Mouse (Mus musculus) forebrain, embryonic 16.5 days (tissue): ENCODE results near the gene Olfr221. TPM values are rescaled to one million over a fixed set of nuclear protein-coding genes. Genes with fewer than 3 reads are reported as not detected.

Experiments used
- ATAC-seq: fragments of 200-750 bp; cut with Nextera tagmentation; 2 replicates; pipeline ENCODE4 v1.8.0; 2017; ENCODE audit warnings: mild to moderate bottlenecking, moderate library complexity
- H3K27ac ChIP-seq: fragments of 300-500 bp; sonication (generic); 2 replicates; pipeline ENCODE4 v1.5.1; 2014; ENCODE audit warnings: low read length, control low read depth
- H3K27me3 ChIP-seq: fragments of 300-500 bp; sonication (generic); replicated peaks from 2 replicates; pipeline ENCODE4 v1.6.1; 2014; ENCODE audit warnings: low read length; ENCODE audit not compliant: control insufficient read depth, insufficient read depth
- H3K36me3 ChIP-seq: fragments of 300-500 bp; sonication (generic); 2 replicates; pipeline ENCODE4 v1.6.1; 2014; ENCODE audit not compliant: control insufficient read depth, insufficient read depth
- H3K4me1 ChIP-seq: fragments of 300-500 bp; sonication (generic); replicated peaks from 2 replicates; pipeline ENCODE4 v1.6.1; 2014; ENCODE audit warnings: low read length; ENCODE audit not compliant: control insufficient read depth, insufficient read depth
- H3K4me2 ChIP-seq: fragments of 300-500 bp; sonication (generic); 2 replicates; pipeline ENCODE4 v1.6.1; 2014; ENCODE audit warnings: mild to moderate bottlenecking, low read length, control low read depth
- H3K4me3 ChIP-seq: fragments of 300-500 bp; sonication (generic); replicated peaks from 2 replicates; pipeline ENCODE4 v1.5.1; 2014; ENCODE audit warnings: mild to moderate bottlenecking, low read length, control low read depth
- H3K9ac ChIP-seq: fragments of 300-500 bp; sonication (generic); replicated peaks from 2 replicates; pipeline ENCODE4 v1.6.1; 2014; ENCODE audit warnings: low read depth, low read length, control low read depth
- H3K9me3 ChIP-seq: fragments of 300-500 bp; sonication (generic); 2 replicates; pipeline ENCODE4 v1.6.1; 2016; ENCODE audit warnings: low read length; ENCODE audit not compliant: control insufficient read depth
- WGBS: fragments of 180-500 bp; shearing (Covaris S2); extraction: QIAGEN DNeasy Blood & Tissue Kit; methylation state at CpG from one replicate; pipeline ENCODE4 v1.1.7; 2014; 5-methylcytosine and 5-hydroxymethylcytosine counted together
- polyA plus RNA-seq: library from polyadenylated mRNA; unstranded; fragments of >200 nt; fragmentation: Nextera tagmentation; extraction: Ambion mirVana; gene quantifications from 2 replicates; pipeline ENCODE4 v1.2.1, GENCODE M21; 2015

Gene Olfr221
- polyA plus RNA-seq, 1 experiment from 2014 or later = not detected

- Histone ChIP-seq H3K9me3 (no peaks in the 10 kb centered on the region), H3K27ac (0 out of 2 replicates have a peak overlapping the region, but pooled peaks have one; percentile 17), H3K9ac (peak overlapping the region; percentile 20; the same call in 1 of the 2 replicates), H3K27me3 (no peaks in the 10 kb centered on the region), H3K4me2 (peak overlapping the region; percentile 53), H3K36me3 (peaks cover 18% of the 10 kb centered on the region; the same call in 1 of the 2 replicates), H3K4me3 (peak overlapping the region; percentile 30), H3K4me1 (peaks cover 68% of the 10 kb centered on the region)
- 12% methylated on average over 26 of the region's 26 CpGs for WGBS
- no peak for ATAC-seq
Observed at GRCm38 (mm10) chr14:52009361-52009760, 32.9 kb downstream of the Olfr221 start.

DNA sequence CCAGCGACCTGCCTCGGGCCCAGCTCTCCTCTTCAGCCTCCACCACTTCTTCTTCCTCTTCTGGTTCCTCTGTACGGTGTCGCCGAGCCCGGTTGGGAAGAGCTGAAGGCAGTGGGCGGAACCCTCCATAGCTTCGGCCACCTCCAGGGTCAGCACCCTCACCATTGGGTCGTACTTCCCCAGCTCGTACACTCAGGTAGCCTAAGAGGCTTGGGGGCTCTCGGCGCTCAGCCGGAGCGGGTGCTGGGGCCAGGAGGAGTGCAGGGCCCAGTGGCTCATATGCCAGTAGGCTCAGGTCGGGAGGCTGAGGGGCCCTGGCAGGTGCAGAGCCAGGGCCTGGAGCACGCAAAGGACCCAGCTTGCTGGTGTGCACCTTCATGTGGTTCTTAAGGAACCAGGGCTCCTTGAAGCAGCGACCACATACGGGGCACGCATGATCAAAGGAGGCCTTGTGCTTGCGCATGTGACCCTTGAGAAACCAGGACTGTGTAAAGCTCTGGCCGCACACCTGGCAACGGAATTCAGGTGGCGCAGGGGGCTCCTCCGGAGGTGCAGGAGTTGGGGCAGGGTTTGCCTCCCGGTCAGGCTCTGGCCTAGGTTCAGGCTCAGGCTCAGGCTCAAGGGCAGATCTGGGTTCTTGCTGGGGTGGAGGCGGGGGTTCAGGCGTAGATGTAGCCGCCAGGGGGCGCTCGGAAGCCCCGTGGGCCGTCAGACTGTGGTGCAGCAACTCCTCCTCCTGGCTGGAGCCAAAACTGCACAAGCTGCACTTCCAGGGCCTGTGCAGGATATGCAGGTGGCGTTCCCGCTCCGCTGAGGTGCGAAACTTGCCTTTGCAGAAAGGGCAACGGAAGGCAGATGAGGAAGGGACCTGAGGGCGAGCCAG, 33.7 kb downstream of the Olfr221 start:
- Histone ChIP-seq H3K36me3 (peaks cover 18% of the 10 kb centered on the region; the same call in 1 of the 2 replicates), H3K27ac (0 out of 2 replicates have a peak overlapping the region, but pooled peaks have one; percentile 17), H3K4me3 (peak overlapping the region; percentile 30), H3K9me3 (no peaks in the 10 kb centered on the region), H3K9ac (peak overlapping the region; percentile 33; the same call in 1 of the 2 replicates), H3K4me2 (peak overlapping the region; percentile 53), H3K4me1 (peaks cover 75% of the 10 kb centered on the region), H3K27me3 (no peaks in the 10 kb centered on the region)
- ATAC-seq = peak; percentile 32
- WGBS = 49% methylated on average over 38 of the region's 38 CpGs

DNA sequence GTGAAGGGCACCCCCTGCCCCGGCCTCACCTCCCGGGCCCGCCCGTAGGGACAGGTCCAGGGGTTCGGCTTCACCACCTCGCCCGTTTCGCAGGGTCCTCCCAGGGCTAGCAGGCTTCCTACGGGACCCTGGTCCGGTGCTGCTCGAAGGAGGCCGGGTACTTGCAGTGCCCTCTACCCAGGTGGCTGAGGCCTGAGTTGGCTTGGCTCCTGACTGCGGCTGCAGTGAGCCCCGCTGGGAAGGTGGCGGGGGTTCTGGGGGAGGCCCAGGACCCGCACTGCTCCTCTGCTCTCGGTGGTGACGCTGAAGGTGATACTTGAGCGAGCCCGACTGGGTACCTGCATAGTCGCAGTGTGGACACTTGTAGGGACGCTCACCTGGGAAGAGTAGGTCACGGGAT, 35.5 kb downstream of the Olfr221 start:
- Histone ChIP-seq H3K36me3 (peaks cover 27% of the 10 kb centered on the region; the same call in 1 of the 2 replicates), H3K27ac (no peak overlapping the region), H3K4me2 (no peak overlapping the region), H3K4me3 (no peak overlapping the region), H3K9me3 (no peaks in the 10 kb centered on the region), H3K9ac (no peak overlapping the region), H3K27me3 (no peaks in the 10 kb centered on the region), H3K4me1 (peaks cover 63% of the 10 kb centered on the region)
- no peak for ATAC-seq
- 92% methylated on average over 23 of the region's 23 CpGs for WGBS

- peaks cover 58% of the 10 kb centered on the region for H3K4me1 ChIP-seq
- H3K36me3 ChIP-seq = peaks cover 27% of the 10 kb centered on the region; the same call in 1 of the 2 replicates
Observed at GRCm38 (mm10) chr14:52006241-52006640, 36.0 kb downstream of the Olfr221 start.

GRCm38 (mm10) chr14:52005616-52006015, 36.6 kb downstream of the Olfr221 start:
- Histone ChIP-seq H3K27me3 (no peaks in the 10 kb centered on the region), H3K9ac (no peak overlapping the region), H3K9me3 (no peaks in the 10 kb centered on the region), H3K4me2 (no peak overlapping the region), H3K36me3 (peaks cover 27% of the 10 kb centered on the region; the same call in 1 of the 2 replicates), H3K4me3 (no peak overlapping the region), H3K4me1 (peaks cover 52% of the 10 kb centered on the region), H3K27ac (peak overlapping the region; percentile 16; the same call in 1 of the 2 replicates)
- no peak for ATAC-seq
- 65% methylated on average over 6 of the region's 6 CpGs for WGBS

More at GRCm38 (mm10) chr14:52006241-52006640, 36.0 kb downstream of the Olfr221 start:
- no peak for ATAC-seq
- no peak overlapping the region for H3K9ac ChIP-seq
- H3K9me3 ChIP-seq = no peaks in the 10 kb centered on the region
- no peaks in the 10 kb centered on the region for H3K27me3 ChIP-seq
- no peak overlapping the region for H3K27ac ChIP-seq
- no peak overlapping the region for H3K4me2 ChIP-seq
- WGBS = 66% methylated on average over 8 of the region's 8 CpGs
- H3K4me3 ChIP-seq = no peak overlapping the region

DNA sequence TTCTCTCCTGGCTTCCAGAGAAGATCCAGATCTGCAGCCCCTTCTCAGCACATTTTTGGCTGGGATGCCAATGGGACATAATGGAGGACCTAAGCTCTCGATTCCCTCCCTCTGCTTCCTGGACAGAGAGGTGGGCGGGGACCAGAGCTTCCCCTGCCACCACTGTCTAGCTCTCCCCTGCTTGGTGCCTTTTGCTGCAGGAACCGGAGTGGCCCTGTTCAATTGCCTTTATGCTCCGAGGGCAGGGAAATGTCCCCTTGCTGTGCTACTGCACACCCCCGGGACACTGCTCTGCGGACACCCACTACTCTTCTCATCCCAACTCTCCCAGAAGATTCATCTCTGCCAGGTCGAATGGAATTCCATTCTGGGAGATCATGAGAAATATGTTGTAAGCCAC, 37.1 kb downstream of the Olfr221 start:
- Histone ChIP-seq H3K27ac (peak overlapping the region; percentile 85), H3K4me2 (no peak overlapping the region), H3K4me1 (peaks cover 48% of the 10 kb centered on the region), H3K9ac (no peak overlapping the region), H3K27me3 (no peaks in the 10 kb centered on the region), H3K36me3 (peaks cover 27% of the 10 kb centered on the region; the same call in 1 of the 2 replicates), H3K9me3 (no peaks in the 10 kb centered on the region), H3K4me3 (no peak overlapping the region)
- no peak for ATAC-seq
- 59% methylated on average over 7 of the region's 7 CpGs for WGBS

DNA sequence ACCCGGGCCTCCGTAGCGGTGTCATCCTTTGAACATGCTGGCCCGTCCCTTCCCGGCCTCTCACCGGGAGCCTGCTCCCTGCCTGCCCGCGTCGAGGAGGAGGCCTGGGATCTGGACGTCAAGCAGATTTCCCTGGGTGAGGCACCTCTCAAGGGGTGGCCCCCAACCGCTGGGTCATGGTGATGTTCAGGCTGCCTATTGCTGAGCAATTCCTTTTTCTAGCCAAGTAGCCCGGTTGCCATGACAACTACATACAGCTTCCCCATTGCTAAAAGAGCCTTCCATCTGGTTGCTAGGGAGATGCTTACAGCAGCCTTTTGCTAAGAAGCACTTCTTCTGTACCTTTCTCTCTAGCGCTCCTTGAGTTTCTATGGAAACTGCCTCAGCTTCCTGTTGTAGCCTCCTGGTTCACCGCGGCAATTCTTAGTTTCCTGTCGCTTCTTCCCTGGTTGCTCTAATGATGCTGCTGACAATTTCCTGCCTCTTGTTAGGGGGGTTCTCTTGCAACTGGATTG, 38.2 kb downstream of the Olfr221 start:
- H3K9me3 ChIP-seq = no peaks in the 10 kb centered on the region
- ATAC-seq = peak; percentile 89
- H3K27ac ChIP-seq = peak overlapping the region; percentile 85
- peak overlapping the region; percentile 47 for H3K9ac ChIP-seq
- peaks cover 26% of the 10 kb centered on the region; the same call in 1 of the 2 replicates for H3K36me3 ChIP-seq
- H3K4me1 ChIP-seq = peaks cover 37% of the 10 kb centered on the region
- H3K4me2 ChIP-seq = peak overlapping the region; percentile 57
- WGBS = 5% methylated on average over 16 of the region's 16 CpGs
- peak overlapping the region; percentile 32 for H3K4me3 ChIP-seq
- H3K27me3 ChIP-seq = no peaks in the 10 kb centered on the region

GRCm38 (mm10) chr14:51997483-51997882, 44.8 kb downstream of the Olfr221 start:
- Histone ChIP-seq H3K9ac (no peak overlapping the region), H3K4me1 (0 out of 2 replicates have a peak, but pooled peaks cover 2% of the 10 kb centered on the region), H3K36me3 (peaks cover 26% of the 10 kb centered on the region), H3K9me3 (no peaks in the 10 kb centered on the region), H3K4me3 (no peak overlapping the region), H3K4me2 (no peak overlapping the region), H3K27me3 (no peaks in the 10 kb centered on the region), H3K27ac (no peak overlapping the region)
- WGBS = 91% methylated on average over 14 of the region's 14 CpGs
- no peak for ATAC-seq

DNA sequence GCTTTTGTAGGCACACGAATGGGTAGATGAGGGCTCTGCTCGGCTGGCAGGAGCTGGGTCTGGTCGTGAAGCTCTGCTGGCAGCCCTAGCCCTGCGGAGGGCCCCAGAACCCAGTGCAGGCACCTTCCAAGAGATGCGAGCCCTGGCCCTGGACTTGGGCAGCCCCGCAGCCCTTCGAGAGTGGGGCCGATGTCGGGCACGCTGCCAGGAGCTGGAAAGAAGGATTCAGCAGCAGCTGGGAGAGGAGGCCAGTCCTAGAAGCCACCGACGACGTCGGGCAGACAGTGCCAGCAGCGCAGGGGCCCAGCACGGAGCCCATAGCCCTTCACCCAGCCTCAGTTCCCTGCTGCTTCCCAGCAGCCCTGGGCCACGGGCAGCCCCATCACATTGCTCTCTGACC, 45.4 kb downstream of the Olfr221 start:
- ATAC-seq = peak; percentile 30; the same call in 1 of the 2 replicates
- H3K4me2 ChIP-seq = no peak overlapping the region
- H3K4me1 ChIP-seq = 0 out of 2 replicates have a peak, but pooled peaks cover 2% of the 10 kb centered on the region
- peaks cover 25% of the 10 kb centered on the region for H3K36me3 ChIP-seq
- no peak overlapping the region for H3K4me3 ChIP-seq
- WGBS = 41% methylated on average over 17 of the region's 17 CpGs
- H3K27ac ChIP-seq = no peak overlapping the region
- H3K27me3 ChIP-seq = no peaks in the 10 kb centered on the region
- no peak overlapping the region for H3K9ac ChIP-seq
- no peaks in the 10 kb centered on the region for H3K9me3 ChIP-seq
